Mouse (Mus musculus) small intestine, adult 2 months (tissue): ENCODE measurements at regions not wholly inside any gene's neighbourhood (a gene's known extent, or its start where the extent isn't known, plus 50 kb on each side); places are given as distances from the start of the nearest gene placed in this dataset.
A peak's percentile ranks its signal among the peaks of the same experiment; 100 is the strongest.

Source experiments
- CTCF ChIP-seq: fragments of 200-500 bp; IDR thresholded peaks from 2 replicates; pipeline ENCODE4 v1.5.1; 2012; ENCODE audit warnings: low read depth, mild to moderate bottlenecking, control low read depth, inconsistent platforms, low read length, moderate library complexity, mixed read lengths; ENCODE audit not compliant: insufficient replicate concordance, insufficient read length; ENCODE audit errors: extremely low read depth
- POLR2A ChIP-seq: fragments of 200-500 bp; IDR thresholded peaks from 2 replicates; pipeline ENCODE4 v1.6.1; 2012; ENCODE audit warnings: low read depth, mild to moderate bottlenecking, control low read depth, inconsistent platforms, low read length, moderate library complexity

- peak; percentile 43; the same call in 1 of the 2 replicates for TF ChIP-seq CTCF
- no peak for TF ChIP-seq POLR2A
Measured at GRCm38 (mm10) chr6:84472287-84472686, 121.4 kb downstream of the Cyp26b1 start.
